Mouse (Mus musculus) heart, adult 18-20 months (tissue): ENCODE data around the gene Mfsd2b. TPM values are rescaled to one million over a fixed set of nuclear protein-coding genes. Genes with fewer than 3 reads are reported as not detected.

Experiments used
- DNase-seq, 2 experiments: peaks; one replicate each; pipeline ENCODE4 v3.0.0; 2021 to 2022; ENCODE audit warnings: mixed read lengths in 1 of 2
- total RNA-seq, 2 experiments: library from RNA; stranded (reverse); gene quantifications; 2 replicates each; pipeline ENCODE4 v1.2.3; 2021

Gene Mfsd2b
- total RNA-seq, 2 experiments from 2014 or later: 0.52 to 0.93 TPM

- no peak for DNase-seq
These were observed 628 bp downstream of the Mfsd2b start for GRCm38 (mm10) chr12:4873531-4873930.

GRCm38 (mm10) chr12:4872983-4873477 lies 1.1 kb downstream of the Mfsd2b start:
- DNase-seq: no peak

- DNase-seq: no peak
These were observed 1.9 kb downstream of the Mfsd2b start for GRCm38 (mm10) chr12:4872273-4872672.

GRCm38 (mm10) chr12:4871260-4871659 lies 2.9 kb downstream of the Mfsd2b start:
- no peak for DNase-seq

- DNase-seq: no peak
These were observed 5.2 kb downstream of the Mfsd2b start for GRCm38 (mm10) chr12:4868924-4869323.

- DNase-seq: no peak
These were observed 9.8 kb downstream of the Mfsd2b start for GRCm38 (mm10) chr12:4864338-4864690.

GRCm38 (mm10) chr12:4863654-4864337 lies 10.4 kb downstream of the Mfsd2b start:
- DNase-seq: peak; percentile 47 to 50

GRCm38 (mm10) chr12:4862672-4863071 lies 11.5 kb downstream of the Mfsd2b start:
- DNase-seq: no peak

GRCm38 (mm10) chr12:4859241-4859914 lies 14.8 kb downstream of the Mfsd2b start:
- no peak for DNase-seq

GRCm38 (mm10) chr12:4856834-4857233 lies 17.3 kb downstream of the Mfsd2b start:
- no peak for DNase-seq

GRCm38 (mm10) chr12:4856160-4856559 lies 18.0 kb downstream of the Mfsd2b start:
- DNase-seq: peak in 1 of 2 experiments; percentile 42

- peak; percentile 34 to 62 for DNase-seq
These were observed 30.4 kb downstream of the Mfsd2b start for GRCm38 (mm10) chr12:4843741-4844140.

- DNase-seq: peak; percentile 94 to 96
These were observed 31.1 kb downstream of the Mfsd2b start, which contains the start of gene Wdcp for GRCm38 (mm10) chr12:4842890-4843597. Gene Wdcp, plus strand, starts transcription at chr12:4843303.

GRCm38 (mm10) chr12:4842456-4842855 lies 31.7 kb downstream of the Mfsd2b start:
- DNase-seq: no peak

- peak; percentile 58 to 60 for DNase-seq
These were observed 32.7 kb downstream of the Mfsd2b start, which contains the start of gene Fkbp1b for GRCm38 (mm10) chr12:4841392-4841887. Gene Fkbp1b, minus strand, starts transcription at chr12:4841591.

GRCm38 (mm10) chr12:4840741-4841140 lies 33.4 kb downstream of the Mfsd2b start:
- DNase-seq: peak; percentile 38 to 40

- DNase-seq: peak in 1 of 2 experiments; percentile 36
These were observed 34.1 kb downstream of the Mfsd2b start for GRCm38 (mm10) chr12:4840010-4840409.

- DNase-seq: no peak
These were observed 37.2 kb downstream of the Mfsd2b start for GRCm38 (mm10) chr12:4836959-4837358.

- DNase-seq: no peak
These were observed 46.9 kb downstream of the Mfsd2b start for GRCm38 (mm10) chr12:4827256-4827655.

- DNase-seq: peak; percentile 98 to 100
These were observed 56.6 kb downstream of the Mfsd2b start, which contains the start of gene Sf3b6 for GRCm38 (mm10) chr12:4817361-4818101. Gene Sf3b6, plus strand, starts transcription at chr12:4817544.

GRCm38 (mm10) chr12:4816680-4817360 lies 57.3 kb downstream of the Mfsd2b start:
- DNase-seq: peak in 1 of 2 experiments; percentile 6
